Mouse (Mus musculus) brain, embryonic 14.5 days (tissue): ENCODE data around the gene Reln.

Experiments
- CTCF ChIP-seq: fragments of 200-500 bp; IDR thresholded peaks from 2 replicates; pipeline ENCODE4 v1.5.1; 2012; ENCODE audit warnings: inconsistent platforms, mild to moderate bottlenecking, moderate library complexity, borderline replicate concordance; ENCODE audit not compliant: insufficient read depth, insufficient read length; ENCODE audit errors: extremely low read depth
- POLR2A ChIP-seq: fragments of 200-500 bp; IDR thresholded peaks from 2 replicates; pipeline ENCODE4 v1.6.1; 2012; ENCODE audit warnings: mild to moderate bottlenecking, inconsistent platforms, borderline replicate concordance; ENCODE audit not compliant: poor library complexity, insufficient read depth, insufficient read length, severe bottlenecking; ENCODE audit errors: extremely low read depth

GRCm38 (mm10) chr5:22360510-22360909 is 16.0 kb upstream of the Reln start:
- TF ChIP-seq CTCF (no peak), POLR2A (no peak)
